Comparison of ENCODE assay signal across 8 mouse cellular contexts in genomic region chr16:92498589-92498981, GRCm38 (mm10). TPM values are rescaled to one million over a fixed set of nuclear protein-coding genes. Genes with fewer than 3 reads are reported as not detected.
DNase-seq lines count a peak whose midpoint lies in the region; ATAC-seq lines count a peak whose summit lies in the region.

No protein-coding gene starts in this region.

- no peak for ATAC-seq in heart, embryonic 13.5 days (ENCODE audit: extremely low read depth, insufficient number of reproducible peaks, low FRiP score, low TSS enrichment)
- ATAC-seq in intestine, embryonic 16.5 days = peak; percentile 61
- 0 out of 2 replicates have a peak, but pooled peaks have one; percentile 45 for ATAC-seq in midbrain, embryonic 13.5 days

- 1% methylated on average over 34 of the region's 34 CpGs for WGBS in heart, embryonic 13.5 days
- WGBS in intestine, embryonic 16.5 days = 0% methylated on average over 33 of the region's 34 CpGs
- under 1% methylated on average over 34 of the region's 34 CpGs for whole genome bisulfite sequencing in midbrain, embryonic 13.5 days

- DNase-seq in heart, adult 11 months = no peak
- peak; percentile 51 for DNase-seq in embryo, embryonic 9.5 days (ENCODE audit: extremely low spot score)
- DNase-seq in cerebellum, adult 9-11 months = no peak
- DNase-seq in spleen, adult 18-20 months = no peak
- no peak for DNase-seq in frontal cortex, postnatal 36 days (ENCODE audit: low spot score in 2 of 2)

- peak overlapping the region; percentile 68 for H3K4me3 ChIP-seq in heart, embryonic 13.5 days
- H3K4me3 ChIP-seq in intestine, embryonic 16.5 days (ENCODE audit: low read length) = peak overlapping the region; percentile 66
- H3K4me3 ChIP-seq in midbrain, embryonic 13.5 days (replicated peaks) = peak overlapping the region; percentile 50

- peaks cover 64% of the 10 kb centered on the region for H3K27me3 ChIP-seq in heart, embryonic 13.5 days (replicated peaks)
- H3K27me3 ChIP-seq in intestine, embryonic 16.5 days (replicated peaks; ENCODE audit: control insufficient read depth, insufficient read depth, low read length) = peaks cover 6% of the 10 kb centered on the region; the same call in 1 of the 2 replicates
- peaks cover 51% of the 10 kb centered on the region for H3K27me3 ChIP-seq in midbrain, embryonic 13.5 days

- peak overlapping the region; percentile 96 for H3K4me2 ChIP-seq in heart, embryonic 13.5 days
- H3K4me2 ChIP-seq in intestine, embryonic 16.5 days (ENCODE audit: low read depth, low read length) = peak overlapping the region; percentile 82
- H3K4me2 ChIP-seq in midbrain, embryonic 13.5 days (replicated peaks) = peak overlapping the region; percentile 77

- H3K9ac ChIP-seq in heart, embryonic 13.5 days = peak overlapping the region; percentile 80
- H3K9ac ChIP-seq in intestine, embryonic 16.5 days (ENCODE audit: low read depth, low read length) = peak overlapping the region; percentile 83
- H3K9ac ChIP-seq in midbrain, embryonic 13.5 days (replicated peaks) = peak overlapping the region; percentile 63

- no peaks in the 10 kb centered on the region for H3K9me3 ChIP-seq in heart, embryonic 13.5 days
- no peaks in the 10 kb centered on the region for H3K9me3 ChIP-seq in intestine, embryonic 16.5 days (ENCODE audit: control insufficient read depth, low read length)
- no peaks in the 10 kb centered on the region for H3K9me3 ChIP-seq in midbrain, embryonic 13.5 days

- peaks cover 31% of the 10 kb centered on the region for H3K4me1 ChIP-seq in heart, embryonic 13.5 days
- H3K4me1 ChIP-seq in intestine, embryonic 16.5 days (ENCODE audit: control insufficient read depth, insufficient read depth, low read length) = peaks cover 10% of the 10 kb centered on the region; the same call in 1 of the 2 replicates
- peaks cover 15% of the 10 kb centered on the region for H3K4me1 ChIP-seq in midbrain, embryonic 13.5 days (replicated peaks)

- no peak overlapping the region for H3K27ac ChIP-seq in heart, embryonic 13.5 days (replicated peaks)
- peak overlapping the region; percentile 80 for H3K27ac ChIP-seq in intestine, embryonic 16.5 days (ENCODE audit: low read length)
- no peak overlapping the region for H3K27ac ChIP-seq in midbrain, embryonic 13.5 days

- H3K36me3 ChIP-seq in heart, embryonic 13.5 days = no peaks in the 10 kb centered on the region
- no peaks in the 10 kb centered on the region for H3K36me3 ChIP-seq in intestine, embryonic 16.5 days (ENCODE audit: control insufficient read depth, insufficient read depth, low read length)
- no peaks in the 10 kb centered on the region for H3K36me3 ChIP-seq in midbrain, embryonic 13.5 days

RNA-seq across cellular contexts. Expression of gene Clic6, which starts 13.0 kb away (rescaled TPM):
- polyA plus RNA-seq in heart, embryonic 13.5 days (2015; fragmentation: Nextera tagmentation; extraction: Ambion mirVana) = 1.4 and 1.5 TPM in 2 replicates
- polyA plus RNA-seq in intestine, embryonic 16.5 days (2015; fragmentation: Nextera tagmentation; extraction: Ambion mirVana) = 57.4 and 76.6 TPM in 2 replicates
- polyA plus RNA-seq in midbrain, embryonic 13.5 days (2015; fragmentation: Nextera tagmentation; extraction: Ambion mirVana) = 1.2 and 3.1 TPM in 2 replicates

RNA-seq across cellular contexts. Expression of gene Rcan1, which starts 27.9 kb away (rescaled TPM):
- 103 and 133 TPM in 2 replicates for polyA plus RNA-seq in heart, embryonic 13.5 days (2015; fragmentation: Nextera tagmentation; extraction: Ambion mirVana)
- 23.6 and 28.1 TPM in 2 replicates for polyA plus RNA-seq in intestine, embryonic 16.5 days (2015; fragmentation: Nextera tagmentation; extraction: Ambion mirVana)
- polyA plus RNA-seq in midbrain, embryonic 13.5 days (2015; fragmentation: Nextera tagmentation; extraction: Ambion mirVana) = 46.8 and 47.4 TPM in 2 replicates

Comparison
In these comparisons a context has a peak if more than half of its experiments do, and no peak if none do; other contexts are left out.
1. RNA of gene Clic6, which starts 13.0 kb away (polyA plus RNA-seq): 57.4 to 76.6 TPM in intestine, embryonic 16.5 days; 1.2 to 3.1 TPM in midbrain, embryonic 13.5 days and 1.4 to 1.5 TPM in heart, embryonic 13.5 days; every median in the first group is over 10 times any median in the second.
2. Peak in every context shown above with its lines, with median percentiles within 50 percentile points of each other: H3K4me2 ChIP-seq, H3K4me3 ChIP-seq and H3K9ac ChIP-seq.